Mouse (Mus musculus) stomach, postnatal 0 days (tissue): ENCODE data around the gene Vps4b. TPM values are rescaled to one million over a fixed set of nuclear protein-coding genes. Genes with fewer than 3 reads are reported as not detected.

Experiments
- ATAC-seq: fragments of 200-750 bp; cut with Nextera tagmentation; 2 replicates; pipeline ENCODE4 v1.8.0; 2017; ENCODE audit not compliant: low FRiP score, low TSS enrichment
- DNase-seq: peaks from one replicate; pipeline ENCODE4 v3.0.0-alpha.2; 2016; ENCODE audit warnings: low spot score
- H3K27ac ChIP-seq: fragments of 300-500 bp; sonication (generic); replicated peaks from 2 replicates; pipeline ENCODE4 v1.5.1; 2014; ENCODE audit warnings: mild to moderate bottlenecking, control low read depth
- H3K27me3 ChIP-seq: fragments of 300-500 bp; sonication (generic); 2 replicates; pipeline ENCODE4 v1.6.1; 2014; ENCODE audit warnings: low read length; ENCODE audit not compliant: control insufficient read depth, insufficient read depth
- H3K36me3 ChIP-seq: fragments of 300-500 bp; sonication (generic); 2 replicates; pipeline ENCODE4 v1.6.1; 2014; ENCODE audit warnings: low read length, mixed read lengths; ENCODE audit not compliant: control insufficient read depth, insufficient read depth
- H3K4me1 ChIP-seq: fragments of 300-500 bp; sonication (generic); replicated peaks from 2 replicates; pipeline ENCODE4 v1.6.1; 2014; ENCODE audit warnings: antibody characterized with exemption; ENCODE audit not compliant: control insufficient read depth, insufficient read depth
- H3K4me2 ChIP-seq: fragments of 300-500 bp; sonication (generic); replicated peaks from 2 replicates; pipeline ENCODE4 v1.6.1; 2014; ENCODE audit warnings: low read depth, mild to moderate bottlenecking, control low read depth, moderate library complexity
- H3K4me3 ChIP-seq: fragments of 300-500 bp; sonication (generic); 2 replicates; pipeline ENCODE4 v1.5.1; 2014; ENCODE audit warnings: low read depth, low read length, control low read depth
- H3K9ac ChIP-seq: fragments of 300-500 bp; sonication (generic); 2 replicates; pipeline ENCODE4 v1.6.1; 2014; ENCODE audit warnings: mild to moderate bottlenecking, low read length, control low read depth, mixed read lengths
- H3K9me3 ChIP-seq: fragments of 300-500 bp; sonication (generic); 2 replicates; pipeline ENCODE4 v1.6.1; 2016; ENCODE audit warnings: low read length; ENCODE audit not compliant: control insufficient read depth
- CTCF ChIP-seq: IDR thresholded peaks from 2 replicates; pipeline ENCODE4 v1.5.1; 2016; ENCODE audit warnings: antibody characterized with exemption, low read depth, mild to moderate bottlenecking, moderate library complexity
- EP300 ChIP-seq: optimal IDR thresholded peaks from 2 replicates; pipeline ENCODE3; 2016; ENCODE audit warnings: antibody characterized with exemption
- WGBS: fragments of 180-500 bp; shearing (Covaris S2); extraction: QIAGEN DNeasy Blood & Tissue Kit; methylation state at CpG from one replicate; pipeline ENCODE4 v1.1.7; 2014; 5-methylcytosine and 5-hydroxymethylcytosine counted together
- polyA plus RNA-seq: library from polyadenylated mRNA; unstranded; fragments of >200 nt; fragmentation: Nextera tagmentation; extraction: Ambion mirVana; gene quantifications from 2 replicates; pipeline ENCODE4 v1.2.1, GENCODE M21; 2015

Gene Vps4b
- polyA plus RNA-seq, 1 experiment from 2014 or later, result 67.6 TPM

GRCm38 (mm10) chr1:106715111-106716083 is 81.1 kb downstream of the Vps4b start:
- no peaks in the 10 kb centered on the region for H3K9me3 ChIP-seq
- H3K36me3 ChIP-seq, result no peaks in the 10 kb centered on the region
- no peak overlapping the region for H3K9ac ChIP-seq
- no peaks in the 10 kb centered on the region for H3K4me1 ChIP-seq
- TF ChIP-seq EP300 (no peak), CTCF (no peak)
- DNase-seq (no peak), ATAC-seq (no peak)
- H3K4me2 ChIP-seq, result no peak overlapping the region
- no peak overlapping the region for H3K4me3 ChIP-seq
- 85% methylated on average over 13 of the region's 13 CpGs for WGBS
- H3K27me3 ChIP-seq, result no peaks in the 10 kb centered on the region
- no peak overlapping the region; the same call in 1 of the 2 replicates for H3K27ac ChIP-seq

- 3% methylated on average over 21 of the region's 21 CpGs for WGBS
- Histone ChIP-seq H3K4me1 (no peaks in the 10 kb centered on the region), H3K9ac (peak overlapping the region; percentile 83), H3K27me3 (no peaks in the 10 kb centered on the region), H3K36me3 (no peaks in the 10 kb centered on the region), H3K27ac (peak overlapping the region; percentile 90), H3K4me2 (peak overlapping the region; percentile 90), H3K9me3 (no peaks in the 10 kb centered on the region), H3K4me3 (peak overlapping the region; percentile 81)
- TF ChIP-seq EP300 (no peak), CTCF (no peak)
- ATAC-seq, result no peak; the same call in 1 of the 2 replicates
- DNase-seq, result no peak
Measured at GRCm38 (mm10) chr1:106714530-106714981, 82.0 kb downstream of the Vps4b start.

Other genes with a start within 250 kb of the Vps4b start
- gene Bcl2, start 82.5 kb downstream of the Vps4b start, polyA plus RNA-seq, result 5.6 and 6.2 TPM in 2 replicates
- 18.3 and 18.9 TPM in 2 replicates for gene Kdsr, start 37.0 kb downstream of the Vps4b start, polyA plus RNA-seq
- 116 and 128 TPM in 2 replicates for gene Serpinb5, start 64.4 kb upstream of the Vps4b start, polyA plus RNA-seq
- gene Serpinb12, start 137.7 kb upstream of the Vps4b start, polyA plus RNA-seq, result 460 and 511 TPM in 2 replicates
- 3.0 and 4.1 TPM in 2 replicates for gene Serpinb13, start 184.3 kb upstream of the Vps4b start, polyA plus RNA-seq